In the genomic region with DNA sequence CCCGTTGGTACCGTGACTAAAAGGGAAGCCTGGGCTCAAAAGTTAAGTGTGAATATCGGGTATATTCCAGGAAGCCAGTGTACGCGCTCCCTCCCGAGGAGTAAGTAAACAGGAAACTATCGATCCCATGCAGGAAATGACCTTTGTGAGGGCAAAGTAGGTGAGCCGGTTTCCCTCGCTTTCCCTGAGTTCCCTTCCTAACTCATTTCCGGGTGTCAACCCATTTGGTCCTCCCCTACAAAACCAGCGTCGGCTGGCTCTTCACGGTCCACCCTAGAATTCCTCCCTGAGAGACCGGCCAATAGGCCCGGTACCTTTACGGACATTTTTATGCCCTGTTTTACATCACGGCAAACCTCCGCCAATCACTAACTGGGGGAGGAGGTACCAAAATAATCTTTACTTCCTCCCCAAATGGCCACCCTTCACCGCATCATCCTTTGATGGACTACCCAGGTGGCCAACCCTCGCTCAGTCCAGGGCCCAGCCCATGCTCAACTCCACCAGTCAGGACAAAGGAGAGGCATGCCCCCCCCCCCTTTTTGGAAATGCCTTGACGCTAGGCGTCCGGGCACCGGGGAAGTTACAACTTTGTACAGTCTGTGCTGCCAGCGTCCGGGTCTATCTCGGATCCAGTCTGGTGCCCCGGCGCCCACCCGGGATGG, we compare ENCODE assay signal across 8 mouse cellular contexts. TPM values are rescaled to one million over a fixed set of nuclear protein-coding genes. Genes with fewer than 3 reads are reported as not detected.
DNase-seq lines count a peak whose midpoint lies in the region; ATAC-seq lines count a peak whose summit lies in the region.

No protein-coding gene starts in this region.

- intact Hi-C loops in left cerebral cortex, postnatal 10 days (cut with DNase I): no loop called here

- peak; percentile 100 for DNase-seq in adipocyte (ENCODE audit: low spot score)
- DNase-seq in embryo, embryonic 10 days (ENCODE audit: low spot score): peak; percentile 97
- peak; percentile 93 for DNase-seq in gastrocnemius, postnatal 10 days
- DNase-seq in left cerebral cortex, postnatal 10 days (ENCODE audit: extremely low spot score in 1 of 2, low spot score in 2 of 2): peak; percentile 98 to 99
- DNase-seq in right cerebral cortex, postnatal 25 days: peak; percentile 98
- DNase-seq in urinary bladder, postnatal 4 days (ENCODE audit: low spot score in 2 of 2): peak; percentile 98

- peak; percentile 83 for ATAC-seq in inflammation-experienced regulatory T-cells, adult 6 months
- peak; percentile 93 for ATAC-seq in megakaryocyte-erythroid progenitor cell, adult 5-6 weeks (replicated peaks; ENCODE audit: low FRiP score, low TSS enrichment, poor library complexity, severe bottlenecking)

RNA-seq across cellular contexts. Expression of a gene that starts 9.0 kb away (rescaled TPM):
- total RNA-seq in gastrocnemius, postnatal 10 days (2021): 10 to 100 TPM; 18.4 to 22.9 TPM
- 10 to 100 TPM in 1 of 3 experiments, 1 to 10 TPM in 2; 6.6 to 10.9 (median 9.3) TPM for polyA plus RNA-seq in inflammation-experienced regulatory T-cells, adult 6 months (2017; shearing (Covaris generic))
- 10 to 100 TPM; 26.7 to 30.3 TPM for total RNA-seq in left cerebral cortex, postnatal 10 days (2021)
- 10.4 and 18.1 TPM in 2 replicates for total RNA-seq in megakaryocyte-erythroid progenitor cell, adult 5-6 weeks (2014; fragmentation: Nextera tagmentation)
- total RNA-seq in megakaryocyte-erythroid progenitor cell, adult 5-6 weeks (2017): 4.3 and 11.3 TPM in 2 replicates

RNA-seq across cellular contexts. Expression of a gene that starts 9.3 kb away (rescaled TPM):
- total RNA-seq in gastrocnemius, postnatal 10 days (2021): 1 to 10 TPM; 2.2 to 3.8 TPM
- polyA plus RNA-seq in inflammation-experienced regulatory T-cells, adult 6 months (2017; shearing (Covaris generic)): 10 to 100 TPM; 59.4 to 80.7 (median 70.8) TPM
- 100 to 1,000 TPM; 127 to 133 TPM for total RNA-seq in left cerebral cortex, postnatal 10 days (2021)
- 13.3 and 18.9 TPM in 2 replicates for total RNA-seq in megakaryocyte-erythroid progenitor cell, adult 5-6 weeks (2014; fragmentation: Nextera tagmentation)
- 21.5 and 26.2 TPM in 2 replicates for total RNA-seq in megakaryocyte-erythroid progenitor cell, adult 5-6 weeks (2017)

RNA-seq across cellular contexts. Expression of a gene that starts 45.2 kb away (rescaled TPM):
- 1 to 10 TPM; 1.7 to 2.6 TPM for total RNA-seq in gastrocnemius, postnatal 10 days (2021)
- polyA plus RNA-seq in inflammation-experienced regulatory T-cells, adult 6 months (2017; shearing (Covaris generic)): under 1 TPM; 0.24 to 0.46 (median 0.38) TPM
- total RNA-seq in left cerebral cortex, postnatal 10 days (2021): under 1 TPM; 0.89 to 0.97 TPM
- not detected in 2 replicates for total RNA-seq in megakaryocyte-erythroid progenitor cell, adult 5-6 weeks (2014; fragmentation: Nextera tagmentation)
- total RNA-seq in megakaryocyte-erythroid progenitor cell, adult 5-6 weeks (2017): not detected in 2 replicates

Comparison
In these comparisons a context has a peak if more than half of its experiments do, and no peak if none do; other contexts are left out.
1. Peak in every context shown above with its lines: DNase-seq and ATAC-seq.
2. RNA of a gene that starts 9.3 kb away (total RNA-seq): 127 to 133 TPM in left cerebral cortex, postnatal 10 days; 13.3 to 26.2 TPM in megakaryocyte-erythroid progenitor cell, adult 5-6 weeks and 2.2 to 3.8 TPM in gastrocnemius, postnatal 10 days; every median in the first group is over 4 times any median in the second.